Mouse (Mus musculus): ENCODE measurements around the gene Brca1. TPM values are rescaled to one million over a fixed set of nuclear protein-coding genes. Genes with fewer than 3 reads are reported as not detected.
"Not testable (repeated sequence)": the region's sequence is repeated elsewhere in the genome, so short reads cannot be mapped to it uniquely, and the experiment has no call there.

Brca1 gene
- polyA plus RNA-seq, 1 experiment from 2014 or later, result 27.4 TPM

DNA sequence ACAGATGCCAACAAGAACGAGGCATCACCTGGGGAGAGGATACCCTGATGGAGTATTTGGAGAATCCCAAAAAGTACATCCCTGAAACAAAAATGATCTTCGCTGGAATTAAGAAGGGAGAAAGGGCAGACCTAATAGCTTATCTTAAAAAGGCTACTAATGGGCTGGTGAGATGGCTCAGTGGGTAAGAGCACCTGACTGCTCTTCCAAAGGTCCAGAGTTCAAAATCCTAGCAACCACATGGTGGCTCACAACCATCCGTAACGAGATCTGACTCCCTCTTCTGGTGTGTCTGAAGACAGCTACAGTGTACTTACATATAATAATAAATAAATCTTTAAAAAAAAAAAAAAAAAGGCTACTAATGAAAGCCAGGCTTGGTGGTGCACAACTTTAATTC is 75.4 kb downstream of the Brca1 start:
- not testable (repeated sequence) for H3K27ac ChIP-seq; H3K27me3 ChIP-seq (ENCODE audit: poor library complexity, severe bottlenecking); H3K4me3 ChIP-seq; H3K36me3 ChIP-seq (replicated peaks); DNase-seq (ENCODE audit: extremely low spot score, low spot score); H3K9me3 ChIP-seq
- peaks cover 59% of the 10 kb centered on the region for H3K4me1 ChIP-seq
- 84% methylated on average over 4 of the region's 4 CpGs for WGBS

DNA sequence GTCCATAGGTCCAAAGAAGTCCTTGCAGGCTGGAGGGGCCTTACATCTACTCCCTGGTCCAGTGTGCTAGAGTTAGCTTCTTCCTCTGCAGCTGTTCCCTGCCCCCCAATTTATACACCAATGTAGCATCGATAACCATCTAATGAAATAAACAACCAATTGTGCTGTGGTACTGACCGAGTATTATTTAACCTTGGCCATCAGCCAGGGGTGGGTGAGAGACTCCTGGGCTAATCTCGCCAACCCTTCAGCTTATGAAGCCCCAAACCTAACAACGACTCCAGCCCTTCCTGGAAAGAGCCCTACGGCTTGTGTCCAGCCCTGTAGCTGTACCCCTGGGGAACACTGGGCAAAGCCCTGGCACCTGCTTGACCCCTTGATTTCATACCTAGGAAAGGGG is 77.5 kb downstream of the Brca1 start:
- peaks cover 55% of the 10 kb centered on the region for H3K4me1 ChIP-seq
- no peak overlapping the region for H3K4me3 ChIP-seq
- DNase-seq (ENCODE audit: extremely low spot score, low spot score), result no peak
- no peaks in the 10 kb centered on the region for H3K9me3 ChIP-seq
- H3K27ac ChIP-seq, result no peak overlapping the region
- WGBS, result 87% methylated on average over 5 of the region's 5 CpGs
- H3K36me3 ChIP-seq (replicated peaks), result peaks cover 14% of the 10 kb centered on the region
- peaks cover 12% of the 10 kb centered on the region for H3K27me3 ChIP-seq (ENCODE audit: poor library complexity, severe bottlenecking)

GRCm38 (mm10) chr11:101473686-101474085 is 78.1 kb downstream of the Brca1 start:
- WGBS, result 83% methylated on average over 1 of the region's 1 CpGs
- H3K9me3 ChIP-seq; H3K27ac ChIP-seq; DNase-seq (ENCODE audit: extremely low spot score, low spot score); H3K4me3 ChIP-seq: not testable (repeated sequence)
- peaks cover 55% of the 10 kb centered on the region for H3K4me1 ChIP-seq
- peaks cover 14% of the 10 kb centered on the region for H3K36me3 ChIP-seq (replicated peaks)
- H3K27me3 ChIP-seq (ENCODE audit: poor library complexity, severe bottlenecking), result peaks cover 16% of the 10 kb centered on the region

DNA sequence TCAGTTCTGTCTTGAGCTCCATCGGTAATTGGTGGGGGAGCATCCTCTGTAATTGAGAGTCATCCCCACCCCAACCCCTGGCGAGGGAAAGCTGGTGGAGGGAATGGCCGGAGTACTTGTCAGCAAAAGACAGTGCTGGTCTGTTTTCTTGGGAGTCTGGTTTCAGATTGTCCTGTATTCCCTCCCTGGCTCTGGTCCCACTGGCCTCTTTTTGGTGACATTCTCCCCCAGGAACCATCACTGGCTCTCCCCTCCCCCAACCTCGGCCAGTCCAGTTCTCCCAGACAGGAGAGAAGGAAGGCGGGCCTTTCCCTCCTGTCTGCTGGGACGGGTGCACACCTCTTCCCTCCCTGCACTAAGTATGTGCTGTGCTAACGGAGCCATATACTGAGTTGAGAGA is 79.4 kb downstream of the Brca1 start:
- H3K4me1 ChIP-seq, result peaks cover 56% of the 10 kb centered on the region
- H3K9me3 ChIP-seq, result no peaks in the 10 kb centered on the region
- no peak overlapping the region for H3K4me3 ChIP-seq
- no peak for DNase-seq (ENCODE audit: extremely low spot score, low spot score)
- 51% methylated on average over 7 of the region's 7 CpGs for WGBS
- H3K36me3 ChIP-seq (replicated peaks), result peaks cover 14% of the 10 kb centered on the region
- peaks cover 19% of the 10 kb centered on the region for H3K27me3 ChIP-seq (ENCODE audit: poor library complexity, severe bottlenecking)
- H3K27ac ChIP-seq, result no peak overlapping the region

- WGBS, result 76% methylated on average over 3 of the region's 3 CpGs
- H3K27ac ChIP-seq, result no peak overlapping the region
- H3K27me3 ChIP-seq (ENCODE audit: poor library complexity, severe bottlenecking), result peaks cover 22% of the 10 kb centered on the region
- H3K4me1 ChIP-seq, result peaks cover 56% of the 10 kb centered on the region
- peaks cover 14% of the 10 kb centered on the region for H3K36me3 ChIP-seq (replicated peaks)
- DNase-seq (ENCODE audit: extremely low spot score, low spot score), result no peak
- no peak overlapping the region; the same call in 1 of the 2 replicates for H3K4me3 ChIP-seq
- H3K9me3 ChIP-seq, result no peaks in the 10 kb centered on the region
Measured at GRCm38 (mm10) chr11:101471926-101472325, 79.8 kb downstream of the Brca1 start.

DNA sequence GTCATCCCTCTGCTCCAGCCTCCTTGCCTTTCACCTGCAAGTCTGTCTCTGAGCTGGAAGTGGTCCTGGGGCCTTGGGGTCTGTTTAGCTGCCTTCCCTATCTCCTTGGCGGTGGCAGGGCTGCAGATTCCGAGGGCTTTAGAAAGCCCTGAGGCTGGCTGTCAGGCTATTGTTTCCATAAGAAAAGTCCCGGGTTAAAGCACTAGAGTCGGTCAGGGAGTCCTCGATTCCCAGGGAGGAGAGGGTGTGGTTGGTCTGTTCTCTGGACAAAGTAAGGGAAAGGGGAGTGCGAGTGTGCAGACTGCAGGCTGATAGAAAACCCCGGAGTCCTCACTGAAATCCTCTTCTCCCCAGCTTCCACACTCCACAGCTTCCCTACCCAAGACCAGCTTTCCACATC is 81.5 kb downstream of the Brca1 start:
- 14% methylated on average over 7 of the region's 7 CpGs for WGBS
- Histone ChIP-seq H3K4me1 (peaks cover 72% of the 10 kb centered on the region), H3K27me3 (ENCODE audit: poor library complexity, severe bottlenecking) (peaks cover 37% of the 10 kb centered on the region), H3K27ac (0 out of 2 replicates have a peak overlapping the region, but pooled peaks have one; percentile 40), H3K9me3 (no peaks in the 10 kb centered on the region), H3K4me3 (peak overlapping the region; percentile 27; the same call in 1 of the 2 replicates), H3K36me3 (replicated peaks) (peaks cover 14% of the 10 kb centered on the region)
- DNase-seq (ENCODE audit: extremely low spot score, low spot score), result no peak

- WGBS, result 69% methylated on average over 4 of the region's 4 CpGs
- Histone ChIP-seq H3K36me3 (replicated peaks) (peaks cover 14% of the 10 kb centered on the region), H3K27ac (peak overlapping the region; percentile 92; the same call in 1 of the 2 replicates), H3K4me3 (peak overlapping the region; percentile 90), H3K9me3 (no peaks in the 10 kb centered on the region), H3K27me3 (ENCODE audit: poor library complexity, severe bottlenecking) (peaks cover 47% of the 10 kb centered on the region), H3K4me1 (peaks cover 83% of the 10 kb centered on the region)
- no peak for DNase-seq (ENCODE audit: extremely low spot score, low spot score)
Measured at GRCm38 (mm10) chr11:101469155-101469554, 82.6 kb downstream of the Brca1 start.

DNA sequence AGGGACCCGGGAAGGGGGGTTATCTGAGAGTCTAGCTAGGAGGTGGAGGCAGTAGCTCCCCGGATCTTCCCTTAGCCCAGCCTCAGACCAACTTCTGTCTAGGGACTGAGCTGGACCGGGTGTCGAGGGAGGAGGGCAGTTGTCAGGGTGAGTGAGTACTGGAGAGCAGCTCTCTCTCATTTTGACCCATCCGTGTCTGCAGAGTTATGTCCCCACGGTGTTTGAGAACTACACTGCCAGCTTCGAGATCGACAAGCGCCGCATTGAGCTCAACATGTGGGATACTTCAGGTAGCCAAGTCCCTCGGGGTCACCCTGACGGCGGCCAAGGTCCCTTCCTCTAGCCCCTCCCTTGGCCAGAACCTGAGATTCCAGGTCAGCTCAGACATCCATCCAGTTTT is 83.0 kb downstream of the Brca1 start:
- peaks cover 87% of the 10 kb centered on the region for H3K4me1 ChIP-seq
- WGBS, result 7% methylated on average over 13 of the region's 13 CpGs
- H3K9me3 ChIP-seq, result no peaks in the 10 kb centered on the region
- no peak for DNase-seq (ENCODE audit: extremely low spot score, low spot score)
- peaks cover 14% of the 10 kb centered on the region for H3K36me3 ChIP-seq (replicated peaks)
- H3K4me3 ChIP-seq, result peak overlapping the region; percentile 90
- H3K27me3 ChIP-seq (ENCODE audit: poor library complexity, severe bottlenecking), result peaks cover 48% of the 10 kb centered on the region
- peak overlapping the region; percentile 92 for H3K27ac ChIP-seq

DNA sequence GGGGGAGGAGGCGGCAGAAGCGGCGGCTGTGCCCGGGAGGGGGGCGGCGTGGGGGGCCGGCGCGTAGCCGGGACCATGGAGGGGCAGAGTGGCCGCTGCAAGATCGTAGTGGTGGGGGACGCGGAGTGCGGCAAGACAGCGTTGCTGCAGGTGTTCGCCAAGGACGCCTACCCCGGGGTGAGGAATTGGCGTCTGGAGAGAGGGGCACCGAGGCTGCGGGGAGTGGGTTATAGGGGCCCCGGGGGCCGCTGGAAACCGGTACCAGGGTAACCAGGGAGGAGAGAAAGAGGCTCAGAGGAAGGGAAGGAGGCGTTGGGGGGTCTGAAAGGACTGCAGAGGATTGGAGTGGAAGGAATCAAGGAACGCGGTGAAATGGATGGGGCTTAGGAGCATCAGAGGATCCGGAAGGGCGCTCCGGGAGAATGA is 83.5 kb downstream of the Brca1 start:
- H3K36me3 ChIP-seq (replicated peaks), result peaks cover 14% of the 10 kb centered on the region
- peak; percentile 70 for DNase-seq (ENCODE audit: extremely low spot score, low spot score)
- peaks cover 91% of the 10 kb centered on the region for H3K4me1 ChIP-seq
- H3K27me3 ChIP-seq (ENCODE audit: poor library complexity, severe bottlenecking), result peaks cover 48% of the 10 kb centered on the region
- H3K4me3 ChIP-seq, result peak overlapping the region; percentile 90
- WGBS, result under 1% methylated on average over 31 of the region's 31 CpGs
- peak overlapping the region; percentile 92 for H3K27ac ChIP-seq
- H3K9me3 ChIP-seq, result no peaks in the 10 kb centered on the region

DNA sequence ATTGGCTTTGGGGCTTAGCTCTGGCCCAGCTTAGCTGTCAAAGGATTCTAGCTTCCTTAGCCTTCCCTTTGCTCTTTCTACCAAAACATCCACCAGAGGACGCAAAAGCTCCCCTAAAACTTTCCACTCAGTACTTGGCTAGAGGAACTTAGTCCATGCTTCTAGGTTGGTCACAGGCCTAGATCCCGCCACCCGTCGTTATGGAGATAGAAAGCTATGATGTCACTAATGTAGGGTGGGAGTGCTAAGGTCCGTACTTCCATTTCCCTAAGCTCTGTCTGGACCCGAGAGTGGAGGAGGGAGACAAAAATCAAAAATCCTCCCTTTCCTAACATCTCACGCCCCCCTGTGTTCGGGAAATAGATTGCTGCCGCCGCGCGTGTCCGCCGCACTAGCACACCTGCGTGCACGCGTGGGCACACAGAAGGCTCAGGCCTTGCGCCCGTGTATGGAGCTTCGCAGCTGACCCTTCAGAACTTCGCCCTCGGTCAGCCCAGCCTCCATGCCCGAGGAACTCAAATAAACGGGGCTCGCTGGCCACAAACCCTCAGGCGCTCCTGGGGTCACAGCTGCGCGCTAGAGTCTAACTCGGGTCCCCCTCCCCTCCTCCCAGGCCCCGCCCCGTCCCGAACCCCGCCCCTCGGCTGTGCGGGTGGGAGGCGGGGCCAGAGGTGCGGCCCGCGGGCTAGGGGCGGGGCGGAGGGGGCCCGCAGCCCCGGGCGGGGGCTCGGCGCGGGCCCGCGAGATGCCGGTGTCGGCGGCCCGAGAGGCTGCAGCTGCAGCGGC is 84.1 kb downstream of the Brca1 start:
- peaks cover 48% of the 10 kb centered on the region for H3K27me3 ChIP-seq (ENCODE audit: poor library complexity, severe bottlenecking)
- H3K9me3 ChIP-seq, result no peaks in the 10 kb centered on the region
- 1% methylated on average over 54 of the region's 54 CpGs for WGBS
- peaks cover 14% of the 10 kb centered on the region for H3K36me3 ChIP-seq (replicated peaks)
- H3K4me3 ChIP-seq, result peak overlapping the region; percentile 90
- peak overlapping the region; percentile 92 for H3K27ac ChIP-seq
- DNase-seq (ENCODE audit: extremely low spot score, low spot score), result peak; percentile 83
- H3K4me1 ChIP-seq, result peaks cover 94% of the 10 kb centered on the region

DNA sequence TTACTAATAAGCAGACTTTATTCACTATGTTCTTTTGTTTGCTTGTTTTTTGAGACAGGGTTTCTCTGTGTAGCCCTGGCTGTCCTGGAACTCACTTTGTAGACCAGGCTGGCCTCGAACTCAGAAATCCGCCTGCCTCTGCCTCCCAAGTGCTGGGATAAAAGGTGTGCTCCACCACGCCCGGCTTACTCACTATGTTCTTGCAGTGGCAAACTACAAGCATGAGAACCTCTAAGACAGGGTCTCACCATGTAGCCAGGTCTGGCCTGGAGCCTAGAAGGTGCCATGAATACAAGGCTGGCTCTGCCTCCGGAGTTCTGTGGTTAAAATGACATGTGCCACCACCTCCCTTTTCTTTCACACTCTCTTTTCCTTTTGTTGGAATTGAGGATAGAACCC is 85.2 kb downstream of the Brca1 start:
- DNase-seq (ENCODE audit: extremely low spot score, low spot score); H3K9me3 ChIP-seq; H3K27ac ChIP-seq: not testable (repeated sequence)
- 64% methylated on average over 5 of the region's 5 CpGs for WGBS
- peaks cover 48% of the 10 kb centered on the region for H3K27me3 ChIP-seq (ENCODE audit: poor library complexity, severe bottlenecking)
- H3K4me3 ChIP-seq, result peak overlapping the region; percentile 83
- peaks cover 94% of the 10 kb centered on the region for H3K4me1 ChIP-seq
- peaks cover 18% of the 10 kb centered on the region for H3K36me3 ChIP-seq (replicated peaks)

DNA sequence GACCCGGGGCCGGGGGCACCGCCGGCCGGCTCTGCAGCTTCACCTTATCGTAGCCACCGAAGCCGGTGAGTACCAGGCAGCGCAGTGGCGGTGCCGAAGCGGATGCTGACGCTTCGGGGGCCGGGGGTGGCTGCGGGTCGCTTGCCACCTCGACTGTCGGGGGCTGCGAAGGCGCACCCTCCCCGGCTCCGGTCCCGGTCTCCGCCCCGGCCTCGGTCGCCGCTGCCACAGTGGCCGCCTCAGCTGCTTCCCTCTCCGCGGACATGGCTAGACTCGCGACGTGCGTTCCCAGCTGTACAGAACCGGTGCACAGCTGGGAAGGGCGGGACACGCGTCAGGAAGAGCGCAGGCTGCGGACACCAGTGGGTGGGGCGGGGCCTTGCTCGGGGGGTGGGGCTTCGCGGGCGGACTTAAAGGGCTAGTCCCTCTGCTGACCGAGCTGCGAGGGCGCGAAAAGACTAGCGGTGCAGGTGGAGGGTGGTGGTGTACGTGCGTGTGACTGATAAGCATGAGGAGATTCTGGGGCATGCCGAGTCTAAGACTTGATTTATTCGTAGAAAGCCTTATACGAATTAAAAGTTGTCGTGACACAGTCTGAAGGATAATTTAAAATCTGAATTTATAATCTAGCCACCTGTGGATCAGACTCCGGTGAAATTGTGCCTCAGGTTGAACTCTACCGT is 85.7 kb downstream of the Brca1 start, which contains the start of gene Vat1:
Gene Vat1 (minus strand): TSS at position 362 of the 683 bp plus-strand sequence.
- H3K27ac ChIP-seq, result peak within 1 kb of the TSS; percentile 83
- H3K9me3 ChIP-seq, result no peaks in the 10 kb centered on the region
- 1% methylated on average over 60 of the region's 60 CpGs for WGBS
- peaks cover 92% of the 10 kb centered on the region for H3K4me1 ChIP-seq
- peak; percentile 64 for DNase-seq (ENCODE audit: extremely low spot score, low spot score)
- H3K27me3 ChIP-seq (ENCODE audit: poor library complexity, severe bottlenecking), result peaks cover 47% of the 10 kb centered on the region
- H3K36me3 ChIP-seq (replicated peaks), result peaks cover 18% of the 10 kb centered on the region
- peak within 1 kb of the TSS; percentile 90 for H3K4me3 ChIP-seq
